Mouse (Mus musculus): ENCODE data around the gene Gm20431. TPM values are rescaled to one million over a fixed set of nuclear protein-coding genes. Genes with fewer than 3 reads are reported as not detected.

Gene Gm20431
- total RNA-seq, 2 experiments from 2014 or later, result 14.0 to 20.7 TPM

- intact Hi-C loops (cut with DNase I), result no loop called here
- no peak for DNase-seq
Measured at GRCm38 (mm10) chr2:167611287-167611686, 50.0 kb downstream of the Gm20431 start.

- DNase-seq, result no peak
- intact Hi-C loops (cut with DNase I), result no loop called here
Measured at GRCm38 (mm10) chr2:167606745-167607123, 54.6 kb downstream of the Gm20431 start.

- DNase-seq, result no peak
- intact Hi-C loops (cut with DNase I), result loop anchor here (1.0 kb wide), 2 partner anchors 69 to 74 kb away; no protein-coding TSS in a partner anchor
Measured at GRCm38 (mm10) chr2:167605817-167606744, 55.2 kb downstream of the Gm20431 start.

- DNase-seq, result peak; percentile 91 to 96
- intact Hi-C loops (cut with DNase I), result loop anchor here (1.0 kb wide), 2 partner anchors 68 to 73 kb away; no protein-coding TSS in a partner anchor
Measured at GRCm38 (mm10) chr2:167605178-167605794, 56.0 kb downstream of the Gm20431 start.

- DNase-seq, result no peak
Measured at GRCm38 (mm10) chr2:167602978-167603377, 58.3 kb downstream of the Gm20431 start.

GRCm38 (mm10) chr2:167602364-167602763, 58.9 kb downstream of the Gm20431 start:
- no peak for DNase-seq
- intact Hi-C loops (cut with DNase I), result no loop called here

More at GRCm38 (mm10) chr2:167602978-167603377, 58.3 kb downstream of the Gm20431 start:
- intact Hi-C loops (cut with DNase I), result no loop called here

GRCm38 (mm10) chr2:167600481-167600995, 60.8 kb downstream of the Gm20431 start:
- intact Hi-C loops (cut with DNase I), result no loop called here
- no peak for DNase-seq

- intact Hi-C loops (cut with DNase I), result no loop called here
- no peak for DNase-seq
Measured at GRCm38 (mm10) chr2:167599917-167600316, 61.4 kb downstream of the Gm20431 start.

- intact Hi-C loops (cut with DNase I), result no loop called here
- DNase-seq, result no peak
Measured at GRCm38 (mm10) chr2:167599195-167599594, 62.1 kb downstream of the Gm20431 start.

GRCm38 (mm10) chr2:167597492-167598186, 63.7 kb downstream of the Gm20431 start:
- peak in 1 of 2 experiments; percentile 59 for DNase-seq
- intact Hi-C loops (cut with DNase I), result no loop called here

- no peak for DNase-seq
- intact Hi-C loops (cut with DNase I), result no loop called here
Measured at GRCm38 (mm10) chr2:167596726-167597491, 64.4 kb downstream of the Gm20431 start.

- no peak for DNase-seq
- intact Hi-C loops (cut with DNase I), result no loop called here
Measured at GRCm38 (mm10) chr2:167596262-167596661, 65.0 kb downstream of the Gm20431 start.

- intact Hi-C loops (cut with DNase I), result loop anchor here (2.0 kb wide), 1 partner anchor 31 kb away; no protein-coding TSS in a partner anchor
- peak; percentile 65 to 80 for DNase-seq
Measured at GRCm38 (mm10) chr2:167595761-167596171, 65.5 kb downstream of the Gm20431 start.

GRCm38 (mm10) chr2:167594444-167594934, 66.8 kb downstream of the Gm20431 start:
- intact Hi-C loops (cut with DNase I), result loop anchor here (2.0 kb wide), 1 partner anchor 30 kb away; no protein-coding TSS in a partner anchor

GRCm38 (mm10) chr2:167593551-167594250, 67.6 kb downstream of the Gm20431 start:
- DNase-seq, result no peak
- intact Hi-C loops (cut with DNase I), result loop anchor here (2.0 kb wide), 1 partner anchor 29 kb away; no protein-coding TSS in a partner anchor

More at GRCm38 (mm10) chr2:167594444-167594934, 66.8 kb downstream of the Gm20431 start:
- peak; percentile 93 to 96 for DNase-seq

- DNase-seq, result peak; percentile 68 to 72
- intact Hi-C loops (cut with DNase I), result no loop called here
Measured at GRCm38 (mm10) chr2:167588774-167589577, 72.3 kb downstream of the Gm20431 start.

- intact Hi-C loops (cut with DNase I), result no loop called here
Measured at GRCm38 (mm10) chr2:167586976-167587375, 74.3 kb downstream of the Gm20431 start.

GRCm38 (mm10) chr2:167586041-167586440, 75.3 kb downstream of the Gm20431 start:
- intact Hi-C loops (cut with DNase I), result no loop called here
- peak in 1 of 2 experiments; percentile 61 for DNase-seq

More at GRCm38 (mm10) chr2:167586976-167587375, 74.3 kb downstream of the Gm20431 start:
- no peak for DNase-seq
